Mouse (Mus musculus) inflammation-experienced regulatory T-cells, adult 6 months (primary cell): ENCODE results near the gene Zzz3. TPM values are rescaled to one million over a fixed set of nuclear protein-coding genes. Genes with fewer than 3 reads are reported as not detected.

Experiments
- ATAC-seq: one replicate; pipeline ENCODE4 v1.8.0; 2017
- polyA plus RNA-seq, 3 experiments: library from polyadenylated mRNA; unstranded; fragments of 100-300 nt; shearing (Covaris generic); gene quantifications; one replicate each; pipeline ENCODE4 v1.2.1; 2017

The Zzz3 gene
- polyA plus RNA-seq, 3 experiments from 2014 or later, result 25.3 to 35.1 (median 33.4) TPM

DNA sequence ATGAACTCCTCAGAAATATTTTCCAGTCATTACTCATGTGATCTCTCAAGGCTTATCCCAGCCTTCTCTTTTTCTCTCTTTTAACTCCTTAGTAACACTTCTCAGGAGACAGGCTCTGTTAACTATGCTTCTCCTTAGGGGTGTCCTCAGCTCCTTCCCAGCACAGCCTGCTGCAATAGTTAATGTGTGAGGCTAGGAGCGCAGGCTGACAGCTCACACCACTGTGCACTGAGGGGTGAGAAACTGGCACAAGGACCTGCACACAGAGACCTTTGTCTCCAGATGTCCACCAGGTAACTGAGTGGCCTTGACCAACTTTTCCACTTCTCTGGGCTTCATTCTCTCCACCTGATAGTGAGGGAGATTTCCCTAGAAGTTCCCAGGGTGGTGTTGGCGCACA lies 102.6 kb downstream of the Zzz3 start:
- no peak for ATAC-seq

DNA sequence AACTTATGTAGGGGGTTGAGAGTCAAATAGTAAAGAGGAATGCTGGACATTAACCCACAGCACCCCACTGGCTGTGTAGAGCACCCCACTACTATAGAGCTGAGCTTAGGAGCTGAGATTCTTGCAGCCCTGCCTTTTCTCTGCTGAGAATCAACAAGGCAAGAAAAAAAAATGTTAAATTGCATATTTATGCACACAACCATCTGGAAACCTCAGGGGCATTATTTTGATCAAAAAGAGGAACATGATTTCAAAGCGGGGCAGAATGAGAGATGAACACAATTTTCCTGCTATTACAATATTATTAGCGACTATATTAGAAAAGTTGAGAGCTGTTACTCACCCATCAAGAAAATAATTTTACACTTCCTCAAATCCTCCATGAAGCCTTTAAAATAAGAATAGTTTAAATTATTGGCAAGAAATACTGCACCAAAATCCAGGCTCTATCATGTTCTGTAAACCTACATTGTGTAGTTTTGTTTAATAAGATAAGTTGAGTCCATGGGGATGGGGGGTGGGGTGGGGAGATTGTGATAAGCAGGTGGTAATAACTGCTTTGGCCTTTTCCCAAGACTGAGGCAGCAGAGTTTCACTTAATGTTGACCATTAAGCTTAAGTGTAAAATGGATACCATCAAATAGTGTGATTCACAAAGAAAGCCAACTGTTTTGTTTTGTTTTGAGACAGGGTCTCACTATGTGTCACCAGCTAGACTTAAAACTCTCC lies 103.9 kb downstream of the Zzz3 start:
- no peak for ATAC-seq

DNA sequence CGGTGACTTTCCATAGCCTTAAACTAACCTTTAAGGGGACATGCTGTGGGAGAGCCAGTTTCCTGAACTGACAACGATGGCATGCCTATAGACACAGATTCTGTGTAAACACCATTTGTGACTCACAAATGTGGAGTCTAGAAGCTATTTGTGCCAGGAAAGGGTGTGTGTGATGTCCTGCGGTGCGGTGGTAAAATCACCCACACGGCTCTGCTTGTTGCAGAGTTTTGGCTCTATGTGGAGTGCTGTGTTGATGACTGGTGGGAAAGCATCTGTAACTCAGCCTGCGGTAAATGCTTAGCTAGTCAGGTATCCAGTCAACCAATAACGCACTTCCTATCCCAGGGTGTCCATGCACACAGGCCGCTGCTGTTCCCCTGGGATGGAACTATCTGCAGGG lies 112.6 kb downstream of the Zzz3 start:
- ATAC-seq, result no peak

DNA sequence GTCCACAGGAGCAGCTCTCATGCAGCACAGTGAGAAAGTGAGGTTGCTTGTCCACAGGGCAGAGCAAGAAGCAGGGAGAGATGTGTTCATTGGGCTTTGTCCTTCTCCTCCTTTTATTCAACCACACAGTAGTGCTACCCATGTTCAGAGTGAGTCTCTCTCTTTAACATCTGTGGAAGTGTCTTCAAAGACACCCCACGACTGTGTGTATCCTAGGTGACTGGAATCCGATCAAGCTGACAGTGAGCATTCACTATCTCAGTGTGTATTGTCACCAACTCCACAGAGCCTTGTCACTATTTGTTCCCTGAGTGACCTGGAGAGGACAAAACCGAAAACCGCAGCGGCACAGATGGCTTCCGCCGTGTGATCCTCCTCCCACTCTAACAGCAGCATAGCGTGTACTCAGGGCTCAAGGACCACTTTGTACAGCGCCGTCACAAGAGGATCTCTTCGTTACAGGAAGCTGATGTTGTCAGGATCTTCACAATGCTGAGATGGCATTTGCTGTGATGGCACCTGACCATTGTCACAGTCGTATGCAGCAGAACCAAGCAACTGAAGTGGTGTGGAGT lies 113.2 kb downstream of the Zzz3 start:
- ATAC-seq, result no peak

DNA sequence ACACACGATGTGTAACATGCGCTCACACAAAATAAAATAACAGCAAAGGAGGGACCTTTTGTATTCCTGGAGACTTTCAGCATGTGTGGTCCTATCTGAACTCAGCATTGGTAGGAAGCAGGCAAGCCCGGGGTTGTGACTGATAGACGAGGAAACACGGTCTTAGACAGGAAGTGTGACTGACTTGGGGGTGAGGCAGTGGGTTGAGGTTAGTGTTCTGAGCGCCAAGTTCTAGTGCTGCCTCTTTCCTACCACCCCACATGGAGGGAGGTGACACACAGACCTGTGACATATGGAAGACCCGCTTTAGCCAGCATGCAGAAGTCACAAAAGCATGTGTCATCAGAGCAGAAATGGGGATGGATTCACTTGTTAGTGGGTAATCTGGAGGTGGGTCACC lies 114.0 kb downstream of the Zzz3 start:
- ATAC-seq, result no peak

Other genes starting within 250 kb of the Zzz3 start
- gene Gipc2, start 229.2 kb upstream of the Zzz3 start, polyA plus RNA-seq, result not detected
- 1 to 10 TPM; 4.6 to 6.1 (median 5.8) TPM for gene Dnajb4, start 185.2 kb upstream of the Zzz3 start, polyA plus RNA-seq
- 100 to 1,000 TPM; 197 to 282 (median 262) TPM for gene Fubp1, start 185.1 kb upstream of the Zzz3 start, polyA plus RNA-seq
- 1 to 10 TPM; 1.3 to 5.6 (median 2.8) TPM for gene Nexn, start 129.1 kb upstream of the Zzz3 start, polyA plus RNA-seq
- gene Miga1, start 55.1 kb upstream of the Zzz3 start, polyA plus RNA-seq, result 10 to 100 TPM in 1 of 3 experiments, 1 to 10 TPM in 2; 2.4 to 10.1 (median 6.2) TPM
- 10 to 100 TPM; 23.3 to 32.1 (median 30.3) TPM for gene Usp33, start 49.0 kb upstream of the Zzz3 start, polyA plus RNA-seq